Mouse (Mus musculus) myocyte (in vitro differentiated cells): ENCODE results near the gene Plxnb1.

Source experiments
- MAX ChIP-seq: IDR thresholded peaks from one replicate; pipeline ENCODE4 v1.6.1; 2011; ENCODE audit warnings: low read depth, mild to moderate bottlenecking, control low read depth
- POLR2A ChIP-seq: IDR thresholded peaks from one replicate; pipeline ENCODE4 v1.6.1; 2011; ENCODE audit warnings: low read depth, mild to moderate bottlenecking, control low read depth, moderate library complexity; ENCODE audit not compliant: insufficient read length
- POLR2AphosphoS2 ChIP-seq: IDR thresholded peaks from one replicate; pipeline ENCODE4 v1.6.1; 2011; ENCODE audit warnings: low read depth, control low read depth; ENCODE audit not compliant: insufficient read length
- TCF12 ChIP-seq: IDR thresholded peaks from one replicate; pipeline ENCODE4 v1.6.1; 2011; ENCODE audit warnings: mild to moderate bottlenecking, control low read depth; ENCODE audit not compliant: poor library complexity, insufficient read depth, severe bottlenecking
- USF1 ChIP-seq: IDR thresholded peaks from one replicate; pipeline ENCODE4 v1.6.1; 2011; ENCODE audit warnings: low read depth, mild to moderate bottlenecking, control low read depth, moderate library complexity

- TF ChIP-seq POLR2A (peak; percentile 93), USF1 (no peak), MAX (no peak), POLR2AphosphoS2 (peak; percentile 92), TCF12 (no peak)
Observed at GRCm38 (mm10) chr9:109059136-109059903, 35.9 kb upstream of the Plxnb1 start, which contains the start of gene Trex1.
